Mouse (Mus musculus): ENCODE measurements around the gene Exo5.

The Exo5 gene

DNA sequence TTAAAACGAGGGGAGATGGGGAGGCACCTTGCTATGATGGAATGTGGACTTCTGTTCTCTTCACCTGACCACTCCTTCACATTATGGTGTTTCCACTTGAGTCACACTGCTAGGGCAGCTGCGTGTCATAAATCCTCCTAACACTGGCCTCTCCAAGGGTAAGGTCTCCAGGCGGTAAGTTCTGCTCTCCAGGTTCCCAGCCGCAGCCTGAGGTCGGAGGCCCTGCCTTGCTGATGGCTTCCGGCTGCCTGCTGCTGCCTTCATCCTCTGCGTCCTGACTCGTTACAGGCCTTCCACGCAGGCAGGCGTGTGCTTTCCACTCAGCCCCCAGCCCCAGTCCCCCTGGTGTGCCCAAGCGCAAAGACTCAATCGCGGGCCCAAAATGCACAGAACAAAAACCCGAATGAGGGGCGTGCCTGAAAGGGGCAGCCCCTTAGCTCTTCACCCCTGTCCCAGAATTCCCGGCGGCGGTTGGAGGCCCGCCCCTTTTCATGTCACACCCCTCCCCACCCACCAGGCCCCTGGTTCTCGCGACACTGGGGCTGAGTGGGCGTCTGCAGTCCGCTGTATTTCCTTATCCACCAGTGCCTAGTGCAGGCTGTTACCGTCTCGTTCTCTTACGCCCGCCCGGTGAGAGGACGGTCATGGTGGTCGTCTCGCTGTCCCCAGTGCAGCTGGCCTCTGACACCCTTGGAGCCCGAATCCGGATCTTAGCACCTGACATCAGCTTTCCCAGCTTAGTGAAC, at the start of gene Exo5:
Gene Exo5 (minus strand): TSS at position 464 of the 746 bp plus-strand sequence.
- DNase-seq (ENCODE audit: extremely low read depth, low read depth, low spot score) = peak; percentile 34

DNA sequence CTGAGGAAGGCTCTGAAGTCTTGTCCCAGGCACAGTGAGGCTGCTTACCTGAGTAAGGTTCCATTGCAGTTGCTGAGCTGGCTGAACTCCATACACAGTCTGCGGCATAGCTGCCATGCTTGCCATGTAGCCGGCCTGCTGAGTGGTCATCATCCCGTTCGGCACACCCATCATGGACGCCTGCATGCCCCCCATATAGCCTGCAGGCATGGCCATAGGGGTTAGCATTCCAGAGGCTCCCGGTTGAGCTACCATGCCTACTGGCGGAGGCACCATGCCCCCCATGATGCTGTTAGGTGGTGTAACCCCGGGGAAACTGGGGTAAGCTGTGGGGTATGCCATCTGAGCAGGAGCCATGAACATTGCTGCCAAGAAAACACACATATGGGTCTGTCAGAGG, 47.0 kb upstream of the Exo5 start:
- DNase-seq (ENCODE audit: extremely low read depth, low read depth, low spot score) = no peak

DNA sequence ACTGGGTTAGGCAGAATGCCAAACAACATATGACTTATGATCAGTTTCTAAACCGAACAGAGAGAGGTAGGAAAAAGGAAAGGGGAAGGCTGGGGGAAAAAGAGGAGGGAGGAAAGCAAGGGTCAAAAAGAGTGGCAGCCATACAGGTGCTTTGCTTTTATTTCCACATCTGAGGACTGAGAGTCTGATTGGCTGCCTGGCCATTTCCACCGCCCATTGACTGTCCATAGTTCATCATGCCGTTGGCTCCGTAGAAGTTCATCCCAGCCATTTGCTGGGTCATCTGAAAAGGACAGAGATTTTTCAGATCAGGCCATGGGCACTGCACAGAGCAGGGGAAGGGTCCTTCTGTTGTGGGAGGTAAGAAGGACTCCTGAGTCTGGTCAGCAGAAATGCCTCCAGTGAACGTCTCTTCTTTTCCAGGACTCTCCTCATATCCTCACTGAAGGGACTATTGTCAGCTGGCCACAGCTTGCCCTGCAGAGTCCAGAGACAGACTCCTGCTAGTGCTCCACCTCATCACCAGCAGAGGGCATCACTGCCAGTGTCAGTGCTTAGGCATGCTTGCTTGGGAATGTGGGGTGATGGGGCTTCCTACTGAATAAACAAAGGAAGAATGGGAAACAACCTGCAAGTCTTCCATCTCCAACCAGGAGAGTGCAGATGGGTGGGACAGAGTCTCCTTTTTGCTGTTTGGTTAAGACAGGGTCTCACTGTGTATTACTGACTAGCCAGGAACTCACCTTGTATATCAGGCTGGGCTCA, 44.7 kb upstream of the Exo5 start:
- DNase-seq (ENCODE audit: extremely low read depth, low read depth, low spot score) = no peak

DNA sequence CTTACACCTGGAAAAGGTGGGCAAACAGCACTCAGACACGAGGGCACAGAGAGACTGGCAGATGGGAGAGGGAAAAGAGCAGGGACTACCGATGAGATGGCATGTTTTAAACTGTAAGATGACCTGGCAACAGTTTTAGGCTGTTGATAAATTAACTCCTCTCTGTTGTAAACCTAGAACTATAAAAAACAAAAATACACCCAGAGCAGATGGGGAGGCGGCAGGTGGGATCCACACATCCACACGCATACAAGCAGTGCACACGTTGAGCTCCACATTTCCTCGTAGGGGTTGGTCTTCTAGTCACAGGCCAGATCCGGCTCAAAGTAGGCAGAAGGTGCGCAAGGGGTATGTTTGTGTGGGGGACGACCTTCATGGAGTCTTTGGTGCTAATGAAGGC, 43.7 kb upstream of the Exo5 start:
- DNase-seq (ENCODE audit: extremely low read depth, low read depth, low spot score) = no peak

DNA sequence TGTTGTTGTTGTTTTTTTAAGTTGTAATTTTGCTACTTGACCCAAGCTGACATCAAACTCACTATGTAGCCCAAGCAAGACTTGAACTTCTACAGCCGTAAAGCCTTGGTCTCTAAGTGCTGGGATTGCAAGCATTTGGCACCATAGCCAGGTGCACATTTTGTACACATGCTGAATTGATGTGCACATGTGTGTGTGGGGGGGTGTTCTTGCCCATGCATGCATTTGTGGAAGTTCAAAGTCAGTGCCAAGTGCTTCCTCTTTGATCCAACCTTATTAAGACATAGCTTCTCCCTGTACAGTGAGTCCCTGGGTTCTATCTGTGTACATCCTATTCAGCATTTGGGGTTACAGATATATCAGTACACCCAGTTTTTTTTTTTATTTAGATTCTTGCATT, 30.8 kb upstream of the Exo5 start:
- DNase-seq (ENCODE audit: extremely low read depth, low read depth, low spot score) = no peak

DNA sequence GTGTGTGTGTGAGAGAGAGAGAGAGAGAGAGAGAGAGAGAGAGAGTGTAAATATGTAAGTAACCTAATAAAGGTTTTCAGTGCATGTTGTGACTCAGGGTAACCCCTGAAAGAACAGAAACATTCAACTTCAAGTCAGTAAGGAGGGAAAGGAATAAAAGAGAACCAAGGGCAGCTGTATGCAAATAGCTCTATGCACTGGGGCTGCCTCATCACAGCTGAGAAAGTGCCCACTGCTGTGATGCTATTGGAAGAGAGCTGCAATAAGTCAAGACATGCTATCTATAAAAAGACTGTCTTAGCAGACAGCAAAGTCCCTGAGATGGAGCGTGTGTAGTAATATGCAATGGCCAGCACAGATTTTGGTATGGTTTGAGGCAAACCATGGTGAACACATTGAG, 28.9 kb upstream of the Exo5 start:
- no peak for DNase-seq (ENCODE audit: extremely low read depth, low read depth, low spot score)

DNA sequence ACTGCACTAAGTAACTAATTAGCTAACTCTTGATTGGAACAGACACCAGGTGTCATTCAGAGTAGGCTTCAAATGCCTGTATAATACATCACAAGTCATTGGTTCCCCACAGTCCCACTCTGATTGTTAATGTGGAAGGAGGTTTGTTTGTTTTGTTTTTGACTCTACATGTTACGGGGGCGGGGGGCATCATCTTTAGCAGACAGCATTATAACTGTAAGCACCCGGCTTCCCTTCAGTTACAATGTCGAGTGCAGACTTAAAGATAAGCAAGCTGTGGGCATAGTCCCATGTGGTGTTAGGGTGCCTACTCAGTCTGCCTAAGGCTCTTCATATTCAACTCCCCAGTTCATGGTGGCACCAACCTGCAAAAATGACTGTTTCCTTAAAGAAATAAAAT, 28.2 kb upstream of the Exo5 start:
- DNase-seq (ENCODE audit: extremely low read depth, low read depth, low spot score) = no peak

DNA sequence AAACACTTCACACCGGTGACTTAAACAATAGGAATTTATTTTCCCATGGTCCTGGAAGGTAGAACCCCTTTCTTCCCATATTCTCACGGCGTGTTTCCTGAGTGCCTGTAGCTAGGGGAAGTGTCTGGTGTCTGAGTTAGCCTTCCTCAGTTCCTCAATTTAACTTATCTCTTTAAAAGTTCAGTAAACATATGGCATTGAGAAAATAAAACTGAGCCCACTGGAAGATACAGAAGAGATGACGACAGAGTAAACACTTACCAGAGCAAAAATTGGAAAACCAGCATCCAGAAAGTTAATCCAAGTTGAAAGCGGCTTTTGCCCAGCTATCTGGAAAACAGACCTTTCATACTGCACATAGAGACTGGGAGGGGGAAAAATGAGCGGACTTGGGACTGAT, 27.3 kb upstream of the Exo5 start:
- DNase-seq (ENCODE audit: extremely low read depth, low read depth, low spot score) = no peak

DNA sequence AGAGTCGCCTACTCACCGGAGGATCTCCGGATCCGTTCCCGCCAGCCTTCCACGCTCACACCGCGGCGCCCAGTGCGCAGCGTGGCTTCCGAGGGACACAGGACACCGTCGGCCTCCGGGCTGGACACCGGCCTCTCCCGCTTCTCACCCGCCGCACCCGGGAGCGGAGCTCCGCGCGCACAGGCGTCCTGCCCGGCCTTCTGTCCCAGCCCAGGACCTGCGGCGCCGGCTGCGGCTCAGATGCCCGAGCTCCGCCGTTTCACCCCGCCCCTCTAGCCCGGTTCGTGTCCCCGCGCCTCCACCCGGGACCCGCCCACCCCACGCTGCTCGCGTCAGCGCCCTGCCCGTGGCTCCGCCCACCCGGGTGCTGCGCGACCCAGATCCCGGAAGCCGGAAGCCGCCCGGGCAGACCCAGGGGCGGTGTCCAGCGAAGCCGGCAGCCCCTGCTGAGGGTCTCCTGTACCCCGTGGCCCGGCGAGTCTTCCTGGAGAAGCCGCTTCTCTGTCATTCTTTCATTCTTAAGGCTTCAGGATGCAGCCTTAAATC, 26.7 kb upstream of the Exo5 start, which contains the start of gene Zfp69:
Gene Zfp69 (minus strand): TSS at position 272 of the 546 bp plus-strand sequence.
- no peak for DNase-seq (ENCODE audit: extremely low read depth, low read depth, low spot score)

DNA sequence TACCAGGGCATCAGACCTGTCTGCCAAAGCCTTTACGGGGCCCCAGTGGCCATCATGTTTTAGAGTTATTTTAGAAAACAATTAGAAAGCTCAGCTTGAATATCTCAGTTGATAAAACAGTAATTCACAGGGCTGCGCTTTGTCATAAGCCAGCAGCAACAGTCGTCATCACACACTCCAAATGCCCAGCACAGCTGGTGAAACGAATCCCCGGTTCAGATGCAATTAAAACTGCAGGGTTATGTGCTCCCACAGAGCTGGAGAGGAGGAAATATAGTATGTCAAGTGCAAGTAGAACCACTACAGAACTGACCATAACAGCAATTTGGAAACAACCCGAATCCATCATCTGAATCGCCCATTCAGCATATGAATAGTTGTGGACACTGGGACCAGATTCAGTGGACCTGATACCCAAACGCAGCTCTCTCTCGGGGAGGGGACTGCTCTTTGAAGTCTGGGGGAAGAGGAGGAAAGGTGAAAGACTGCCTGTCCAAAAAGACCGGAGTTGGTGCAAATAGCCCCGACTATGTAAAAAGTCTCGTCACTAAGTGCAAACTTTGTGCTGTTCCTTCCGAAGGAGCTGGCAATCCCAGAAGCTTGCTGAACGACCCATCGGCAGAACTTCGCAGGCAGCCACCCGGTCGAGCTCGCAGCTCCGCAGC, 26.1 kb upstream of the Exo5 start:
- no peak for DNase-seq (ENCODE audit: extremely low read depth, low read depth, low spot score)

DNA sequence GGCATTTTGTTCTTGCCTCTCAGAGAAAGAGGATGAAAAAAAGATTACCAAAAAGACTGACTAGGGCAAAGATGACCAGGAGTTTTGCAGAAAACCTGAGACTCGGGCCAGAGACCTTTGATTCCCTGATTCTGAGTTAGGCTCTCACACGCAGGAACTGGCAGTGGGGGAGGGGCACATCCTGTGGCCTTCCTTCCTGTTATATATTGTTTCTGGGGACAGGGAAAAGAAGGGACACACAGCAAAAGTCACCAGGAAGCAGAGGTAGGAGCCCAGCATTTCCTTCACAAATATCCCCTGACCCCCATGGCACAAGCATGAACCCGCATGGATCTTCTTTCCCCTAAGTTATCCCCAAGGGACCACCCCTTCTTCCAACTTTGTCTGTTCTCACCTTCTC, 24.1 kb upstream of the Exo5 start:
- DNase-seq (ENCODE audit: extremely low read depth, low read depth, low spot score) = no peak

DNA sequence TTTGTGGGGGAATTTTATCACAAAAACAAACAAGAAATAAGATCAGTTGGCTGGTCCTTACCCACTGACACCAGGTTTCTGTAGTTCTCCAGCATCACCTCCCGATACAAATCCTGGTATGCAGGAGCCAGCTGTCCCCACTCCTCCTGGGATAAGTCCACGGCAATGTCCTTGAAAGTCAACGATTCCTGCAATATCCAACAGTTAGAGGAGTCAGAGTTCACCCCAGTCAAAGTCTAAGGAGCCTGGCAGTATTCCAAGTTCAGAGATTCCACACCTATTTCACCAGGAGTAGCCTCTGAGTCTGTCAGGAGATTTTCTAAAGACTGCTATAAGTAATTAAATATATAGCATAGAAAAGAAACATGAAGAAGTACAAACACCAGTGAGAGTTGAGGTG, 10.2 kb upstream of the Exo5 start:
- DNase-seq (ENCODE audit: extremely low read depth, low read depth, low spot score) = no peak

DNA sequence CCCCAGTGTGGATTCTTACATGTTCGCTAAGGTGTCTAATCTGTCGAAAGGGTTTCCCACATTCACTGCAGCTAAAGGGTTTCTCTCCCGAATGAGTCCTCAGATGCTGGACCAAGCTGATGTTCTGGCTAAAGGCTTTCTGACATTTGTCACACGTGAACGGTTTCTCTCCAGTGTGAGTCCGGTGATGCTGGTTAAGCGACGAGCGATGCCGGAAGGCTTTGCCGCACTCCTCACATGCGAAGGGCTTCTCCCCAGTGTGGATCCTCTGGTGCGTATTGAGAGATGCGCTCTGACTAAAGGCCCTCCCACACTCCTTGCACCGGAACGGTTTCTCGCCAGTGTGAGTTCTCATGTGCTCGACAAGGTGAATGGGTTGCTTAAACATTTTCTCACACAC, 5.9 kb upstream of the Exo5 start:
- DNase-seq (ENCODE audit: extremely low read depth, low read depth, low spot score) = no peak

DNA sequence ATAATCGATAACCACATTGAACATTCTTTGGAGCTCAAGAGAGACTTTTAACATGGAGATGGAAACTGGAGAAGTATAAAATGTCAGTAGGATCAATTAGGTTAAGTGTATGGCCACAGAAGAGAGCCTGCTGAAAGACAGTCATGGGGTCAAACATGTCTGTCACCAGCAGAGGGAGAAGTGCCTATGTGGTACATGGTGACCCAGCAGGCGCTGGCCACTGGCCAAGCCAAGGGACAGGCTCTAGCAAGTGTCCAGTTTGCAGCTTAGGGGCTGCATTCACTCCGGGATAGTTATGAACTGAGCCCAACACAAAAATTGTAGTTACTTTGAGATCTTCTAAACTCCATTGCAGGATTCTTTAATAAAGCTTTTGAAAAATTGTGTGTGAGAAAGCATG, 3.9 kb upstream of the Exo5 start:
- no peak for DNase-seq (ENCODE audit: extremely low read depth, low read depth, low spot score)

DNA sequence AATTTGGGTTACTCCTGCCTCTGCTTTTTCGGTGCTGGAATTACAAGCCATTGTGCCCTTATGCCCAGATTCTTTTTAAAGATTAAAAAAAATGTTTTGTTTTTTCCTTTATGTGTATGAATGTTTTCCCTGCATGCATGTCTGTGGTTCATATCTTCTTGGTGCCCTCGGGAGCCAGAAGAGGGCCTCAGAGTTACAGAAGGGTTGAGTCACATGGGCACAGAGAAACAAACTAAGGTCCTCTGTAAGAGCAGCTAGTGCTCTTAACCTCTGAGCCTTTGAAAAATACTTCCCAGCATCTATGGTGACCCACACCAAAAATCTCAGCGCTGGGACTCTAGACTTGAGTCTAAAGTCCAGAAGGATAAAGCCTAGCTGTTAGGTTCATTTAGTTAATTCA, 569 bp upstream of the Exo5 start:
- no peak for DNase-seq (ENCODE audit: extremely low read depth, low read depth, low spot score)

DNA sequence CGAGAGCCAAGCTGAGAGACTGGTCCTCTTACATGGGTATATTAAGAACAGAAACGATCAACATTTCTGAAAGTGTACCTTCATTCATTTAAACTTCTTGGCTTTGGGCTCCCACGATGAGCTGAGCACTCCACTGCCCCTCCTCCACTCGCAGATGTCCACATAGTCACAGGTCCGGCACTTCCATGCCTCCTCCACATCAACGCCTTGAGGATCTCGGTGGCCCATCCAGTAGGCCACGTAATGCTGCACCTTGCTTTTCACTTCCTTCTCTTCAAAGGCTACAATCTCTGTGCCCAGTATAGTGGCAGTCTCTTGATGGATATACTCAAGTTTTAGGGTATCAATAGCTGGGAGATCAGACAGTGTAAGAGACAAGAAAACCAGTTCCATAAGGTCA, 3.4 kb downstream of the Exo5 start:
- DNase-seq (ENCODE audit: extremely low read depth, low read depth, low spot score) = no peak

DNA sequence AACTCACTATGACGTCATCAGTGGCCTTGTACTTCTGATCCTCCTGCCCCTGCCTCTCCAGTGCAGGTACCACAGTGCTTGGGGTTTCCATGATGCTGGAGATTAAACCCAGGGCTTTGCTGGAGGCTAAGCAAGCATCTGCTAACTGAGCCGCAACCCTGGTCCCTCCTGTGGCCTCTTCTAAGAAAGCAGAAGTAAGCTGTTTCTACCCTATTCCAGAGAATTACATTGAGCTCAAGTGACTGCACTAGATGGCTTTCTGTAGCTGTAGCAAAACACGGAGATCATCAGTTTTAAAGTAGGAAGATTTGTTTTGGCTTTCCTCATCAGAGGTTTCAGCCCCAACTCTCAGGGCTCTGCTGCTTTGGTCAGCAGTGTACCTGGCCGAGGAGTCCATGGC, 10.3 kb downstream of the Exo5 start:
- DNase-seq (ENCODE audit: extremely low read depth, low read depth, low spot score) = no peak

DNA sequence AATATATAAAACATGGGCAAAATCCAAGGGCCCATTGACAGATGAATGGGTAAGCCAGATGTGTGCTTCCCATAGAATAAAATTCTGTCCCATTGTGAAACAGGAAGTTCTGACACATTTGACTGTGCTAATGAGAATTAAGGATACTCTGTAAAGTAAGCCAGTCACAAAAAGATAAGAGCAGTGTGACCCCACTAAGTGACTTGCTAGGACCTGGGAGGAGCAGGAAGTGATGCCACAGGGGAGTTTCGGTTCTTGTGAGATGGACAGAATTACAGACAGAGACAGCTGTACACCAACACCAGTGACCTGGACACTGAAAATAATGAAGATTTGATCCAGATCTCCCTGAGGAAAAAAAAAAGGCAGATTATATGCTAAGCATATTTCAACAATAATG, 11.0 kb downstream of the Exo5 start:
- no peak for DNase-seq (ENCODE audit: extremely low read depth, low read depth, low spot score)

DNA sequence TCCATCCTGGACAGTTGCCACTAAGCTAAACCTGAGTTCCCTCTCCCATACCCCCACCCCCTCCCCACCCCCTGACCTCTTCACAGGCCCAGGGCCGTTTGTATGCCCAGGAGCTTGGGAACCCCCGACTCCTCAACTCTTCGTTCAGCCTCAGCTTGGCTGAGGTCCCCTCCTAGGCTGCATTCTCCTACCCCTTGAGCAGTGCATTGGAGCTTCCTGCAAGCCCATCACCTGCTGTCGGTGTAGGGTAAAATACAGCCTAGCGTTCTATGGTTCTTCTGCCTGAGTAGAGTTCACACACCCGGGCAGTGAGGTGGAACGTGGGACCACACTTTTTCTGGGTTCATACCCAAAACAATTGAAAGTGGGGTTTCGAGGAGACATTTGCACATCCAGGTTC, 11.4 kb downstream of the Exo5 start:
- DNase-seq (ENCODE audit: extremely low read depth, low read depth, low spot score) = no peak

DNA sequence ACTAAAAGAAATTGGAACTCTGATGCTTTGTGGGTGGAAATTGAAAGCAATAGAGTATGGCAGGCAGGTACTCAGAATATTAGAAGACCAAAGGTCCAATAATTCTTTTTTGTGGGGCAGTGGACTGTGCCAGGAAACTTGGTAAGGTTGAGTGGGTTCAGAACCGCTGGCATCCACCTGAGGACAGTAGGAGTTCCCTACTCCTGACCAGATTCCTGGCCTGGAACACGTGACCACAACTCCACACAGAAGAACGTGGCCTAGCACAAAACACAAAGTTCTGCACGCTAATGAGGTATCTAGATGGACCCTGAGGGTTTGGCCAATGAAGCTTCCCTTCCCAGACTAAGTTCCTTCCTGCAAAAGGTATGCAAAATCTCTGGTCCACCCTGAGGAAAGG, 12.0 kb downstream of the Exo5 start:
- no peak for DNase-seq (ENCODE audit: extremely low read depth, low read depth, low spot score)

DNA sequence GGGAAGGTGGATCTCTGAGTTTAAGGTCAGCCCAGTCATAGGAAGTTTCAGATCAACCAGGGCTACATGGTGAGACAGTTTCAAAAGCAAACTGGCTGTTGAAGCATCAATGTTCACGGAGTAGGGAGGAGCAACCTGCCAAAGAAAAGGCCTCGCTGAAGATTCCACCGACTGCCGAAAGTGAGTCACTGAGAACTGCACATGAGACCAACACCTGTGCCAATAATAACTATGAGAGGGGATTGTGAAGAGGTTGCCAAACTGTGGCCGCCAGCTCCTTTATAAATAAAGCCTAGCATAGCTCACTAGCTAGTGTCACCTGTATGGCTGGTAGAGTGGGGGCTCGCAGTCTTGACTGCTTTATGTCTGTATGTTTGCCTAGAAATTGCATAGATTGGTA, 13.7 kb downstream of the Exo5 start:
- no peak for DNase-seq (ENCODE audit: extremely low read depth, low read depth, low spot score)
